10 mouse cellular contexts compared by ENCODE assay signal in the genomic region with DNA sequence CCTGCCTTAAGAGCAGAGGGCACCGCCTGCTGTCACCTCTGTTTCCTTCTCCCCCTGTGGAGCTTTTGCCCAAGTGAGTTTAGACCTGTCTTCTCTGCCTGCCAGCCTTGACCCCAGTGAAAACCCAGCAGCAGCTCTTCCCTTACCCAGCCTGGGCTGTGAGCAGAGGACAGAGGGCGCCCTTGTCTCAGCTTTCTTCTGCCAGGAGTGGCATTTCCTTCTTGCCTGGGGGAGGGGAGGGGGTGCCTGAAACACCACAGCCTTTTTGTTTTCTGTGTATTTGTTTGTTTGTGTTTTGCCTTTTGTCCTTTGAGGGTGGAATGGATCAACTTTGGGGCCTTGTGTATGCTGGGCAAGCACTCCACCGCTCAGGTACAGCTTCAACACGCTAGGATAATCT. TPM values are rescaled to one million over a fixed set of nuclear protein-coding genes. Genes with fewer than 3 reads are reported as not detected.
A peak's percentile ranks its signal among the peaks of the same experiment; 100 is the strongest.
DNase-seq lines count a peak whose midpoint lies in the region; ATAC-seq and TF ChIP-seq lines count a peak whose summit lies in the region.
"Had no signal": no experiment of that assay in that cellular context is flagged by ENCODE, and none has a peak within 500 bp of the region (broad histone marks: within the 10 kb centered on the region; RNA-seq: fewer than 3 reads in every experiment).

No protein-coding gene starts in this region.

- intact Hi-C loops in gastrocnemius, adult 2 months (cut with DNase I), result no loop called here
- intact Hi-C loops in gastrocnemius, postnatal 14 days (cut with DNase I; ENCODE audit: low total_unique reads), result loop anchor here (5.0 kb wide), 1 partner anchor 55 kb away; no protein-coding TSS in a partner anchor

- peak; percentile 7; the same call in 1 of the 2 replicates for TF ChIP-seq CTCF in gastrocnemius, adult 2 months (IDR thresholded peaks at IDR 0.05)

- no peak for DNase-seq in gastrocnemius, adult 2 months
- DNase-seq in gastrocnemius, postnatal 14 days, result no peak
- peak; percentile 36 for DNase-seq in lung, postnatal 14 days
- DNase-seq in lung, postnatal 25 days (ENCODE audit: low spot score), result no peak
- DNase-seq in kidney, adult 8-10 months, result peak; percentile 45 to 53
- DNase-seq in thymus, postnatal 10 days (ENCODE audit: low spot score in 2 of 2), result peak; percentile 20 to 46
- DNase-seq in right cerebral cortex, adult 18-20 months, result no peak

- peak overlapping the region; percentile 43; the same call in 1 of the 2 replicates for H3K27ac ChIP-seq in gastrocnemius, adult 2 months
- H3K27ac ChIP-seq: embryonic facial prominence, embryonic 13.5 days; stomach, embryonic 15.5 days had no signal

- no peak overlapping the region for H3K4me3 ChIP-seq in gastrocnemius, adult 2 months
- H3K4me3 ChIP-seq: embryonic facial prominence, embryonic 13.5 days; stomach, embryonic 15.5 days had no signal

- no peak for ATAC-seq in frontal cortex, adult (ENCODE audit: low TSS enrichment)

RNA-seq across cellular contexts. Expression of gene Swap70, which starts 50.9 kb away (rescaled TPM):
- total RNA-seq in gastrocnemius, adult 2 months (2021), result 1 to 10 TPM; 4.8 to 7.2 TPM
- 1 to 10 TPM; 8.3 to 9.0 TPM for total RNA-seq in gastrocnemius, postnatal 14 days (2021)

Comparison
In these comparisons a context has a peak if more than half of its experiments do, and no peak if none do; other contexts are left out.
1. DNase-seq: peak in lung, postnatal 14 days (single experiment), kidney, adult 8-10 months (2 of 2) and thymus, postnatal 10 days (2 of 2); none in gastrocnemius, adult 2 months (single experiment), gastrocnemius, postnatal 14 days (single experiment), lung, postnatal 25 days (single experiment) and right cerebral cortex, adult 18-20 months (single experiment).